Mouse (Mus musculus) heart, postnatal 0 days (tissue): ENCODE measurements at regions not wholly inside any gene's neighbourhood (a gene's known extent, or its start where the extent isn't known, plus 50 kb on each side); places are given as distances from the start of the nearest gene placed in this dataset.

ENCODE experiments used
- ATAC-seq: fragments of 200-750 bp; cut with Nextera tagmentation; 2 replicates; pipeline ENCODE4 v1.8.0; 2017; ENCODE audit warnings: low read depth, moderate number of reproducible peaks, moderate library complexity; ENCODE audit not compliant: insufficient read depth
- DNase-seq: peaks from one replicate; pipeline ENCODE4 v3.0.0-alpha.2; 2016; ENCODE audit warnings: low spot score
- H3K27ac ChIP-seq: fragments of 300-500 bp; sonication (generic); 2 replicates; pipeline ENCODE4 v1.5.1; 2014; ENCODE audit warnings: low read depth, mild to moderate bottlenecking
- H3K27me3 ChIP-seq: fragments of 300-500 bp; sonication (generic); 2 replicates; pipeline ENCODE4 v1.6.1; 2014; ENCODE audit warnings: low read length, mixed read lengths; ENCODE audit not compliant: control insufficient read depth, insufficient read depth
- H3K36me3 ChIP-seq: fragments of 300-500 bp; sonication (generic); replicated peaks from 2 replicates; pipeline ENCODE4 v1.6.1; 2014; ENCODE audit warnings: low read length, mixed read lengths; ENCODE audit not compliant: control insufficient read depth, insufficient read depth
- H3K4me1 ChIP-seq: fragments of 300-500 bp; sonication (generic); 2 replicates; pipeline ENCODE4 v1.6.1; 2014; ENCODE audit warnings: antibody characterized with exemption; ENCODE audit not compliant: control insufficient read depth, insufficient read depth
- H3K4me2 ChIP-seq: fragments of 300-500 bp; sonication (generic); 2 replicates; pipeline ENCODE4 v1.6.1; 2014; ENCODE audit warnings: low read depth, mild to moderate bottlenecking, low read length, moderate library complexity
- H3K4me3 ChIP-seq: fragments of 300-500 bp; sonication (generic); 2 replicates; pipeline ENCODE4 v1.5.1; 2014; ENCODE audit warnings: low read depth, low read length
- H3K9ac ChIP-seq: fragments of 300-500 bp; sonication (generic); replicated peaks from 2 replicates; pipeline ENCODE4 v1.6.1; 2014; ENCODE audit warnings: low read depth, low read length, mixed read lengths
- H3K9me3 ChIP-seq: fragments of 300-500 bp; sonication (generic); replicated peaks from 2 replicates; pipeline ENCODE4 v1.6.1; 2016; ENCODE audit warnings: low read length; ENCODE audit not compliant: control insufficient read depth
- CTCF ChIP-seq: IDR thresholded peaks from 2 replicates; pipeline ENCODE4 v1.5.1; 2016; ENCODE audit warnings: antibody characterized with exemption, control low read depth, low read depth
- EP300 ChIP-seq: IDR thresholded peaks from 2 replicates; pipeline ENCODE4 v1.6.1; 2016; ENCODE audit warnings: antibody characterized with exemption, low read depth
- WGBS: fragments of 180-500 bp; shearing (Covaris S2); extraction: QIAGEN DNeasy Blood & Tissue Kit; methylation state at CpG from one replicate; pipeline ENCODE4 v1.1.7; 2014; 5-methylcytosine and 5-hydroxymethylcytosine counted together

GRCm38 (mm10) chr7:117269263-117269897 lies 111.4 kb upstream of the Xylt1 start:
- no peaks in the 10 kb centered on the region for H3K27me3 ChIP-seq
- TF ChIP-seq EP300 = no peak
- TF ChIP-seq CTCF = no peak
- no peak for DNase-seq
- H3K4me1 ChIP-seq = no peaks in the 10 kb centered on the region
- H3K9me3 ChIP-seq = no peaks in the 10 kb centered on the region
- ATAC-seq = no peak
- H3K4me3 ChIP-seq = no peak overlapping the region
- H3K36me3 ChIP-seq = no peaks in the 10 kb centered on the region
- no peak overlapping the region for H3K9ac ChIP-seq
- H3K4me2 ChIP-seq = no peak overlapping the region
- WGBS = 78% methylated on average over 10 of the region's 10 CpGs
- no peak overlapping the region for H3K27ac ChIP-seq

- no peak for TF ChIP-seq EP300
- no peak for TF ChIP-seq CTCF
- 73% methylated on average over 6 of the region's 6 CpGs for WGBS
- no peak for DNase-seq
Observed at GRCm38 (mm10) chr7:117278388-117278961, 102.3 kb upstream of the Xylt1 start.

GRCm38 (mm10) chr7:117282194-117282593 lies 98.6 kb upstream of the Xylt1 start:
- ATAC-seq (no peak), DNase-seq (no peak)
- Histone ChIP-seq H3K27me3 (no peaks in the 10 kb centered on the region), H3K27ac (no peak overlapping the region), H3K36me3 (no peaks in the 10 kb centered on the region), H3K9ac (no peak overlapping the region), H3K4me2 (no peak overlapping the region), H3K4me1 (no peaks in the 10 kb centered on the region), H3K4me3 (no peak overlapping the region), H3K9me3 (no peaks in the 10 kb centered on the region)
- TF ChIP-seq EP300 = no peak
- TF ChIP-seq CTCF = no peak
- WGBS = 74% methylated on average over 1 of the region's 1 CpGs

More at GRCm38 (mm10) chr7:117278388-117278961, 102.3 kb upstream of the Xylt1 start:
- H3K4me2 ChIP-seq = no peak overlapping the region
- no peaks in the 10 kb centered on the region for H3K9me3 ChIP-seq
- H3K36me3 ChIP-seq = no peaks in the 10 kb centered on the region
- no peaks in the 10 kb centered on the region for H3K27me3 ChIP-seq
- no peaks in the 10 kb centered on the region for H3K4me1 ChIP-seq
- H3K9ac ChIP-seq = no peak overlapping the region
- H3K27ac ChIP-seq = no peak overlapping the region
- no peak for ATAC-seq
- H3K4me3 ChIP-seq = no peak overlapping the region

GRCm38 (mm10) chr7:117285206-117285605 lies 95.6 kb upstream of the Xylt1 start:
- ATAC-seq = no peak
- WGBS = 68% methylated on average over 3 of the region's 3 CpGs

GRCm38 (mm10) chr7:117285985-117286384 lies 94.8 kb upstream of the Xylt1 start:
- Histone ChIP-seq H3K4me3 (no peak overlapping the region), H3K27me3 (no peaks in the 10 kb centered on the region), H3K36me3 (no peaks in the 10 kb centered on the region), H3K27ac (no peak overlapping the region), H3K9ac (no peak overlapping the region), H3K9me3 (no peaks in the 10 kb centered on the region), H3K4me2 (no peak overlapping the region), H3K4me1 (no peaks in the 10 kb centered on the region)
- TF ChIP-seq CTCF = no peak
- no peak for TF ChIP-seq EP300
- no peak for DNase-seq
- ATAC-seq = no peak
- WGBS = 65% methylated on average over 5 of the region's 5 CpGs

More at GRCm38 (mm10) chr7:117285206-117285605, 95.6 kb upstream of the Xylt1 start:
- no peak overlapping the region for H3K27ac ChIP-seq
- H3K4me1 ChIP-seq = no peaks in the 10 kb centered on the region
- H3K4me3 ChIP-seq = no peak overlapping the region
- H3K36me3 ChIP-seq = no peaks in the 10 kb centered on the region
- H3K27me3 ChIP-seq = no peaks in the 10 kb centered on the region
- TF ChIP-seq CTCF = no peak
- no peak for TF ChIP-seq EP300
- H3K4me2 ChIP-seq = no peak overlapping the region
- DNase-seq = no peak
- H3K9ac ChIP-seq = no peak overlapping the region
- no peaks in the 10 kb centered on the region for H3K9me3 ChIP-seq

GRCm38 (mm10) chr7:117303705-117304104 lies 77.1 kb upstream of the Xylt1 start:
- Histone ChIP-seq H3K4me2 (no peak overlapping the region), H3K27ac (no peak overlapping the region), H3K9ac (no peak overlapping the region), H3K9me3 (no peaks in the 10 kb centered on the region), H3K4me3 (no peak overlapping the region), H3K36me3 (no peaks in the 10 kb centered on the region), H3K27me3 (no peaks in the 10 kb centered on the region), H3K4me1 (no peaks in the 10 kb centered on the region)
- ATAC-seq (no peak), DNase-seq (peak; percentile 36)
- TF ChIP-seq EP300 (no peak), CTCF (peak; percentile 51)
- 19% methylated on average over 2 of the region's 2 CpGs for WGBS
